Mouse (Mus musculus): Measurements from ENCODE around the gene Cxcr5. TPM values are rescaled to one million over a fixed set of nuclear protein-coding genes. Genes with fewer than 3 reads are reported as not detected.

The Cxcr5 gene
- total RNA-seq (2021): under 1 TPM; 0.10 TPM
- long read RNA-seq, experiment 1: 0 reads
- long read RNA-seq, experiment 2: 0 reads

- no peak for DNase-seq (ENCODE audit: low spot score in 2 of 2)
These were observed at the start of gene Cxcr5 for GRCm38 (mm10) chr9:44561597-44561996. Gene Cxcr5, minus strand, starts transcription at chr9:44561877.

GRCm38 (mm10) chr9:44610371-44610770 is 48.7 kb upstream of the Cxcr5 start:
- DNase-seq (ENCODE audit: low spot score in 2 of 2): no peak

- no peak for DNase-seq (ENCODE audit: low spot score in 2 of 2)
These were observed 45.6 kb upstream of the Cxcr5 start for GRCm38 (mm10) chr9:44607306-44607705.

GRCm38 (mm10) chr9:44606646-44607045 is 45.0 kb upstream of the Cxcr5 start:
- DNase-seq (ENCODE audit: low spot score in 2 of 2): no peak

GRCm38 (mm10) chr9:44605616-44606165 is 44.0 kb upstream of the Cxcr5 start:
- DNase-seq (ENCODE audit: low spot score in 2 of 2): no peak

- DNase-seq (ENCODE audit: low spot score in 2 of 2): peak; percentile 72 to 81
These were observed 43.3 kb upstream of the Cxcr5 start, which contains the start of gene Ddx6 for GRCm38 (mm10) chr9:44604779-44605615. Gene Ddx6, plus strand, starts transcription at chr9:44604892.

- DNase-seq (ENCODE audit: low spot score in 2 of 2): peak; percentile 68 to 83
These were observed 42.7 kb upstream of the Cxcr5 start for GRCm38 (mm10) chr9:44604290-44604778.

GRCm38 (mm10) chr9:44603454-44604289 is 42.0 kb upstream of the Cxcr5 start:
- DNase-seq (ENCODE audit: low spot score in 2 of 2): peak; percentile 35 to 37

GRCm38 (mm10) chr9:44602766-44603165 is 41.1 kb upstream of the Cxcr5 start:
- DNase-seq (ENCODE audit: low spot score in 2 of 2): no peak

- DNase-seq (ENCODE audit: low spot score in 2 of 2): no peak
These were observed 39.1 kb upstream of the Cxcr5 start for GRCm38 (mm10) chr9:44600801-44601200.

GRCm38 (mm10) chr9:44599616-44600015 is 37.9 kb upstream of the Cxcr5 start:
- no peak for DNase-seq (ENCODE audit: low spot score in 2 of 2)

- no peak for DNase-seq (ENCODE audit: low spot score in 2 of 2)
These were observed 37.3 kb upstream of the Cxcr5 start for GRCm38 (mm10) chr9:44598899-44599495.

- no peak for DNase-seq (ENCODE audit: low spot score in 2 of 2)
These were observed 36.1 kb upstream of the Cxcr5 start for GRCm38 (mm10) chr9:44597742-44598141.

GRCm38 (mm10) chr9:44595537-44595930 is 33.9 kb upstream of the Cxcr5 start:
- no peak for DNase-seq (ENCODE audit: low spot score in 2 of 2)

GRCm38 (mm10) chr9:44594901-44595536 is 33.3 kb upstream of the Cxcr5 start:
- no peak for DNase-seq (ENCODE audit: low spot score in 2 of 2)

GRCm38 (mm10) chr9:44593886-44594285 is 32.2 kb upstream of the Cxcr5 start:
- DNase-seq (ENCODE audit: low spot score in 2 of 2): no peak

GRCm38 (mm10) chr9:44593221-44593620 is 31.5 kb upstream of the Cxcr5 start:
- DNase-seq (ENCODE audit: low spot score in 2 of 2): no peak

GRCm38 (mm10) chr9:44591595-44592188 is 30.0 kb upstream of the Cxcr5 start:
- no peak for DNase-seq (ENCODE audit: low spot score in 2 of 2)

- DNase-seq (ENCODE audit: low spot score in 2 of 2): no peak
These were observed 29.3 kb upstream of the Cxcr5 start for GRCm38 (mm10) chr9:44590969-44591368.

GRCm38 (mm10) chr9:44589095-44589494 is 27.4 kb upstream of the Cxcr5 start:
- DNase-seq (ENCODE audit: low spot score in 2 of 2): no peak

Measured in gastrocnemius, postnatal 4 days (tissue).